ENCODE assay signal across 9 mouse cellular contexts in the genomic region with DNA sequence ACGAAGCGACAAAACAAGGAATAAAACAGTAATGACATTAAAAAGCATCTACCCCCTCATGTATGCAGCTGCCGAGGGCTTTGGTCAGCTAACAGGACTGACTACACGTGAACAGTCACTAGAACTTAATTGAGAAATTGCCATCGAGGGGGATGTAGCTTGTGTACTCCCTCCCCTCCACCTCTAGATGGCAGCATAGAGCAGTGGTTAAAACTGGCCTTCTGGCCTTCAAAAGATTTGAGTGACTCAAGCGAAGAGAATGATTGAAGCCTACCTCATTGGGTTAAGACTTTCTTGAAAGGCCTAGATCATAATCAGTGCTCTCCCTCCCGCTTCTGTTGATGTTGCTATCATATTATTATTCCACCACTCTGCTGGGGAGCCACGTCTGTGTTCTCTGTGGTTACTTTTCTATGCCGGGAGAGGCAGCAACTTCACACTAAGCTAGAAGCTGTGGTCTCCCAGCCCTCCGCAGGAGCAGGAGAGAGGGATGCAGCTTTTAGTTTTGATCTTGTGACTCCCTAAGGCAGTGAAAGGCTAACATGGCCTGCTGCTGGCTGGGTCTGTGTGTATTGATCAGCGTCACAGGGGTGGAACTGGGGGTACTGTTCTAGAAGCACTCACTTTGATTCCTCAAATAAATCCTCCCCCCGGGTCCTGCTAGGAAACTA.
A peak's percentile ranks its signal among the peaks of the same experiment; 100 is the strongest.
DNase-seq lines count a peak whose midpoint lies in the region; ATAC-seq lines count a peak whose summit lies in the region.
"Had no signal": no experiment of that assay in that cellular context is flagged by ENCODE, and none has a peak within 500 bp of the region (broad histone marks: within the 10 kb centered on the region; RNA-seq: fewer than 3 reads in every experiment).

No protein-coding gene starts in this region.

- H3K27me3 ChIP-seq in embryonic facial prominence, embryonic 11.5 days (ENCODE audit: control insufficient read depth, insufficient read depth, low read length) = no peaks in the 10 kb centered on the region
- H3K27me3 ChIP-seq: lung, embryonic 15.5 days had no signal

- 0 out of 2 replicates have a peak, but pooled peaks have one; percentile 12 for ATAC-seq in embryonic facial prominence, embryonic 11.5 days (replicated peaks; ENCODE audit: insufficient number of reproducible peaks, low FRiP score, low TSS enrichment, low read depth)
- no peak for ATAC-seq in erythroid progenitor cell, adult 5-6 weeks (replicated peaks; ENCODE audit: low FRiP score, poor library complexity, severe bottlenecking)

- no peak overlapping the region for H3K9ac ChIP-seq in embryonic facial prominence, embryonic 11.5 days (replicated peaks; ENCODE audit: low read length)
- H3K9ac ChIP-seq: lung, embryonic 15.5 days had no signal

- H3K36me3 ChIP-seq in embryonic facial prominence, embryonic 11.5 days (replicated peaks; ENCODE audit: control insufficient read depth, insufficient read depth, low read depth, low read length) = no peaks in the 10 kb centered on the region
- H3K36me3 ChIP-seq: lung, embryonic 15.5 days had no signal

- DNase-seq in heart, postnatal 14 days = peak; percentile 4 to 56
- DNase-seq in heart, postnatal 25 days (ENCODE audit: low spot score) = no peak
- peak; percentile 45 to 51 for DNase-seq in B cell, adult 2 months
- peak; percentile 33 to 86 for DNase-seq in adrenal gland, adult (ENCODE audit: inconsistent age in 2 of 2, low spot score in 1 of 2)
- DNase-seq in embryonic facial prominence, embryonic 11.5 days (ENCODE audit: low spot score) = peak; percentile 81
- peak; percentile 37 for DNase-seq in large intestine, adult 2 months (ENCODE audit: low read depth, low spot score)
- DNase-seq in neural tube, embryonic 10.5 days (ENCODE audit: extremely low spot score, low spot score) = peak; percentile 42

- no peak overlapping the region for H3K4me3 ChIP-seq in embryonic facial prominence, embryonic 11.5 days (ENCODE audit: low read depth, low read length)
- H3K4me3 ChIP-seq: lung, embryonic 15.5 days had no signal

- no peak overlapping the region for H3K4me2 ChIP-seq in embryonic facial prominence, embryonic 11.5 days (ENCODE audit: low read depth, low read length)
- H3K4me2 ChIP-seq: lung, embryonic 15.5 days had no signal

- intact Hi-C loops in heart, postnatal 14 days (cut with DNase I) = loop anchor here (5.0 kb wide), 1 partner anchor 303 kb away; no protein-coding TSS in a partner anchor
- intact Hi-C loops in heart, postnatal 25 days (cut with DNase I) = loop anchor here (2.0 to 5.0 kb wide), 2 partner anchors 303 to 382 kb away; no protein-coding TSS in a partner anchor

- no peaks in the 10 kb centered on the region for H3K4me1 ChIP-seq in embryonic facial prominence, embryonic 11.5 days (ENCODE audit: control insufficient read depth, insufficient read depth, low read length)
- H3K4me1 ChIP-seq: lung, embryonic 15.5 days had no signal

- H3K9me3 ChIP-seq in embryonic facial prominence, embryonic 11.5 days (replicated peaks; ENCODE audit: control insufficient read depth, low read length) = no peaks in the 10 kb centered on the region
- H3K9me3 ChIP-seq: lung, embryonic 15.5 days had no signal

- WGBS in embryonic facial prominence, embryonic 11.5 days = 54% methylated on average over 12 of the region's 12 CpGs
- 46% methylated on average over 12 of the region's 12 CpGs for WGBS in large intestine, adult 2 months

- no peak overlapping the region for H3K27ac ChIP-seq in embryonic facial prominence, embryonic 11.5 days (replicated peaks; ENCODE audit: low read depth, low read length)
- H3K27ac ChIP-seq: lung, embryonic 15.5 days had no signal
